Mouse (Mus musculus): ENCODE measurements around the gene Tcf15. TPM values are rescaled to one million over a fixed set of nuclear protein-coding genes. Genes with fewer than 3 reads are reported as not detected.

The Tcf15 gene
- polyA plus RNA-seq, 1 experiment from 2014 or later, result 0.50 TPM

DNA sequence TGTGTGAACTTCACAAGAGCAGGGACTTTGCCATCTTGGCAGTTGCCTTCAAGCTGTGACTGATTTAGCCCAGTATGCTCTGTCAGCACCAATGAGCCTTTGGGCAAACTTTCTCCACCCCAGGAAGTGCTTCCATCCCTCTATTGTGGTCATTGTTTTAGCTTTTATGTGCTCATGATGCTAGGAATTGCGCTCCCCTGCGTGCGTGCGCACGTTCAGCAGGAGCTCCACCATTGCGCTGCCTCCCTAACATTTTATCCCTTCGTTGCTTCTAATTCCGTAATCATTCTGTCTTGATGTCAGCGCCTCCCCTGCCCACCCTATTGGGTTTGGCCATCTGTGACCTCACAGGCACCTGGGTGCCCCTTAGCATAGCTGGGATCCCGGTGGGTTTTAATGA, 36.8 kb upstream of the Tcf15 start:
- 93% methylated on average over 10 of the region's 10 CpGs for WGBS (ENCODE audit: insufficient replicate concordance)
- peaks cover 25% of the 10 kb centered on the region for H3K4me1 ChIP-seq (replicated peaks)
- H3K9me3 ChIP-seq (replicated peaks), result no peaks in the 10 kb centered on the region
- H3K4me3 ChIP-seq (replicated peaks), result peak overlapping the region; percentile 73
- peaks cover 25% of the 10 kb centered on the region for H3K27me3 ChIP-seq
- peak overlapping the region; percentile 90 for H3K4me2 ChIP-seq
- no peak for ATAC-seq (ENCODE audit: insufficient read depth)
- H3K36me3 ChIP-seq (replicated peaks), result peaks cover 29% of the 10 kb centered on the region; the same call in 1 of the 2 replicates
- H3K27ac ChIP-seq (replicated peaks), result peak overlapping the region; percentile 92; the same call in 1 of the 2 replicates
- H3K9ac ChIP-seq, result peak overlapping the region; percentile 90

- no peak overlapping the region for H3K27ac ChIP-seq (replicated peaks)
- H3K36me3 ChIP-seq (replicated peaks), result peaks cover 29% of the 10 kb centered on the region; the same call in 1 of the 2 replicates
- H3K27me3 ChIP-seq, result peaks cover 11% of the 10 kb centered on the region
- WGBS (ENCODE audit: insufficient replicate concordance), result 82% methylated on average over 7 of the region's 7 CpGs
- H3K4me2 ChIP-seq, result no peak overlapping the region
- peaks cover 36% of the 10 kb centered on the region for H3K4me1 ChIP-seq (replicated peaks)
- ATAC-seq (ENCODE audit: insufficient read depth), result no peak
- H3K9me3 ChIP-seq (replicated peaks), result no peaks in the 10 kb centered on the region
- H3K4me3 ChIP-seq (replicated peaks), result no peak overlapping the region
- no peak overlapping the region for H3K9ac ChIP-seq
Measured at GRCm38 (mm10) chr2:152108702-152109101, 34.7 kb upstream of the Tcf15 start.

GRCm38 (mm10) chr2:152109386-152109785, 34.0 kb upstream of the Tcf15 start:
- Histone ChIP-seq H3K4me2 (no peak overlapping the region), H3K27ac (replicated peaks) (no peak overlapping the region), H3K4me3 (replicated peaks) (no peak overlapping the region), H3K36me3 (replicated peaks) (peaks cover 29% of the 10 kb centered on the region; the same call in 1 of the 2 replicates), H3K9me3 (replicated peaks) (no peaks in the 10 kb centered on the region), H3K9ac (no peak overlapping the region), H3K27me3 (peaks cover 17% of the 10 kb centered on the region), H3K4me1 (replicated peaks) (peaks cover 41% of the 10 kb centered on the region)
- ATAC-seq (ENCODE audit: insufficient read depth), result no peak
- 79% methylated on average over 5 of the region's 5 CpGs for WGBS (ENCODE audit: insufficient replicate concordance)

GRCm38 (mm10) chr2:152111311-152111710, 32.0 kb upstream of the Tcf15 start:
- Histone ChIP-seq H3K4me3 (replicated peaks) (no peak overlapping the region), H3K9me3 (replicated peaks) (no peaks in the 10 kb centered on the region), H3K27ac (replicated peaks) (no peak overlapping the region), H3K27me3 (peaks cover 29% of the 10 kb centered on the region), H3K4me1 (replicated peaks) (peaks cover 37% of the 10 kb centered on the region), H3K9ac (no peak overlapping the region), H3K36me3 (replicated peaks) (peaks cover 29% of the 10 kb centered on the region; the same call in 1 of the 2 replicates), H3K4me2 (no peak overlapping the region)
- no peak for ATAC-seq (ENCODE audit: insufficient read depth)
- WGBS (ENCODE audit: insufficient replicate concordance), result 53% methylated on average over 2 of the region's 2 CpGs

DNA sequence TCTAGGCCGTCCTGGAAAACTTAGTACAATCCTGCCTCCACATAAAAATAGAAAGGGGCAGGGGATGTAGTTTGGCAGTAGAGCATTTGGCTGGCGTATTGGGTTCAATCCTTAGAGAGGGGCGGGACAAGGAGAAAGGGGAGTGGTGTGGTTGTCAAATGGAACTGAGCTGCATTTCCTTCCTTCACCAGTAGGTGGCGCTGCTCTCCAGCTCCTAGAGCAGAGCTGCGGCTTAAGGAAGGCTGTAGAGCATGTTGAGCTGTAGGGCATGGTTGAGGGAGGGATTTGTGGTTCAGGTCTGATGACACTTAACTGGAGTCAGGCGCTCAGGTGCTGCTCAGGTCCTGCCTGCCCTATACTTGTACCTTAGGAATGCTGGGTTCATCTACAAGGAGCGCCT, 31.4 kb upstream of the Tcf15 start:
- Histone ChIP-seq H3K9ac (no peak overlapping the region), H3K27me3 (peaks cover 29% of the 10 kb centered on the region), H3K9me3 (replicated peaks) (no peaks in the 10 kb centered on the region), H3K27ac (replicated peaks) (no peak overlapping the region), H3K36me3 (replicated peaks) (peaks cover 29% of the 10 kb centered on the region; the same call in 1 of the 2 replicates), H3K4me2 (no peak overlapping the region), H3K4me1 (replicated peaks) (peaks cover 32% of the 10 kb centered on the region), H3K4me3 (replicated peaks) (no peak overlapping the region)
- WGBS (ENCODE audit: insufficient replicate concordance), result 4% methylated on average over 7 of the region's 7 CpGs
- peak; percentile 68 for ATAC-seq (ENCODE audit: insufficient read depth)

GRCm38 (mm10) chr2:152112490-152112889, 30.9 kb upstream of the Tcf15 start:
- Histone ChIP-seq H3K4me2 (no peak overlapping the region), H3K4me3 (replicated peaks) (no peak overlapping the region), H3K9ac (no peak overlapping the region), H3K9me3 (replicated peaks) (no peaks in the 10 kb centered on the region), H3K27ac (replicated peaks) (no peak overlapping the region), H3K4me1 (replicated peaks) (peaks cover 38% of the 10 kb centered on the region), H3K36me3 (replicated peaks) (peaks cover 27% of the 10 kb centered on the region; the same call in 1 of the 2 replicates), H3K27me3 (peaks cover 29% of the 10 kb centered on the region)
- 66% methylated on average over 5 of the region's 5 CpGs for WGBS (ENCODE audit: insufficient replicate concordance)
- ATAC-seq (ENCODE audit: insufficient read depth), result no peak

DNA sequence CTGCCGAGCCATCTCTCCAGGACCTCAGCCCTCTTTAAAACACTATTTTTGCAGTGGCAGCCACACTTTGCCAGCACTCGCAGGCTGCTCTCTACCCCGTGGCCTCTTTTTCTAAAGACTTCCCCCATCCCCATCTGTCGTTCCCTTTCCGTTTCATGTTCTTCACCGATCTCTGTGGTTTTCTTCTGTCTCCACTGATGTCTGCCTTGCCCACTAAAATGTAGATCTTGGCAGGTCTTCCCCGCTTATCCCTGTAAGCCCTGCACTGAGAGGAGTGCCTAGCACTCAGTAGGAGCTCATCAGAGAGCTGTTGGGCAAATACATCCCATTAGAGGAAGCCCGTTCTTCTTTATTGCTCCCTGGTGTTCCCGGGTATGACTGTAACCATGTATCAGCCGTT, 30.4 kb upstream of the Tcf15 start:
- WGBS (ENCODE audit: insufficient replicate concordance), result 20% methylated on average over 10 of the region's 10 CpGs

DNA sequence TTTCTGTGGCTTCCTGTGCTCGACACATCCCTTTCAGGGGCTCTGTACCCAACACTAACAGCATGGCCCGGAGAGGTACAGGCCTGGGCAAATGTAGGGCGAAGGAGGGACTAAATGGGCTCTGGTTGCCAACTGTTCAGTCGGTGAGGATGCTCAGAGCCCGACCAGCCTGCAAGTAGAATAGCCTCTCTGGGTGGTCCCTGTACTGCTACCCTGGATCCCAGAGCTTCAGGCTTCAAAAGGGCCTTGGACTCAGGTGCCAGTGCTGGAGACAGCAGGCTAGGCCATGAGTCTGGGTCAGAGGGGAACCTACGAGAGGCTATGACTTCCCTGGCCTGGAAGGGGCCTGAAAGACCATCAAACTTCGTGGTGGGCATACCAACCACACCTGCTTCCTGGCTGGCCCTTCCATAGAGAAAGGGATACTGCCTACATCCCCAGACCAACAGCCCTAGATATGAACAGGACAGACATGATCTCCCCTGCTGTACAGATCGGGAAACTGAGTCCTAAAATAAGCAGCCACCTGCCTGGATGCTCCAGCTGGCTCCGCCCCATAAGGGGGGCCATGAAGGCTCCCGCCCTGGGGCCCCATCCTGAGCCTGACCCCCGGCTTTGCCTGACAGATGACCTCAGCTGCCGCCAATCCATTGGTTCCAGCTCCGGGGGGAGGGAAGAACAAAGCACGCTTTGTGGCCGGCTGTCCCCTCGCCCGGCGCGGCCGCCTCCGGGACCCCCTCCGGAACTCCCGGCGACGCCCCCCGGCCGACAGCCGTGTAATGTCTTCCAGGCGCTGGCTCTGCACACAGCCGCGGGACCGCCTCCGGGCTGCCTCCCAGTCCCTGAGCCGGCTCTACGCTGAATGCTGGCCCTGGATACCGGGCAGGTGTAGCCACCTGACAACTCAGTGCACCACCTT, 29.0 kb upstream of the Tcf15 start:
- WGBS (ENCODE audit: insufficient replicate concordance), result 19% methylated on average over 36 of the region's 36 CpGs
- Histone ChIP-seq H3K36me3 (replicated peaks) (0 out of 2 replicates have a peak, but pooled peaks cover 10% of the 10 kb centered on the region), H3K4me2 (peak overlapping the region; percentile 50), H3K27me3 (peaks cover 29% of the 10 kb centered on the region), H3K9ac (no peak overlapping the region), H3K9me3 (replicated peaks) (no peaks in the 10 kb centered on the region), H3K4me3 (replicated peaks) (no peak overlapping the region), H3K4me1 (replicated peaks) (peaks cover 42% of the 10 kb centered on the region), H3K27ac (replicated peaks) (no peak overlapping the region)
- no peak for ATAC-seq (ENCODE audit: insufficient read depth)

More for the DNA sequence above, 30.4 kb upstream of the Tcf15 start:
- ATAC-seq (ENCODE audit: insufficient read depth), result no peak
- Histone ChIP-seq H3K9ac (no peak overlapping the region), H3K4me2 (no peak overlapping the region), H3K36me3 (replicated peaks) (peaks cover 22% of the 10 kb centered on the region; the same call in 1 of the 2 replicates), H3K4me1 (replicated peaks) (peaks cover 42% of the 10 kb centered on the region), H3K27ac (replicated peaks) (no peak overlapping the region), H3K4me3 (replicated peaks) (no peak overlapping the region), H3K9me3 (replicated peaks) (no peaks in the 10 kb centered on the region), H3K27me3 (peaks cover 29% of the 10 kb centered on the region)

- H3K4me3 ChIP-seq (replicated peaks), result no peak overlapping the region
- no peaks in the 10 kb centered on the region for H3K36me3 ChIP-seq (replicated peaks)
- ATAC-seq (ENCODE audit: insufficient read depth), result peak; percentile 67
- H3K4me2 ChIP-seq, result no peak overlapping the region
- no peak overlapping the region for H3K27ac ChIP-seq (replicated peaks)
- WGBS (ENCODE audit: insufficient replicate concordance), result 36% methylated on average over 7 of the region's 7 CpGs
- peaks cover 24% of the 10 kb centered on the region for H3K27me3 ChIP-seq
- peaks cover 44% of the 10 kb centered on the region for H3K4me1 ChIP-seq (replicated peaks)
- H3K9ac ChIP-seq, result no peak overlapping the region
- no peaks in the 10 kb centered on the region for H3K9me3 ChIP-seq (replicated peaks)
Measured at GRCm38 (mm10) chr2:152117694-152118093, 25.7 kb upstream of the Tcf15 start.

DNA sequence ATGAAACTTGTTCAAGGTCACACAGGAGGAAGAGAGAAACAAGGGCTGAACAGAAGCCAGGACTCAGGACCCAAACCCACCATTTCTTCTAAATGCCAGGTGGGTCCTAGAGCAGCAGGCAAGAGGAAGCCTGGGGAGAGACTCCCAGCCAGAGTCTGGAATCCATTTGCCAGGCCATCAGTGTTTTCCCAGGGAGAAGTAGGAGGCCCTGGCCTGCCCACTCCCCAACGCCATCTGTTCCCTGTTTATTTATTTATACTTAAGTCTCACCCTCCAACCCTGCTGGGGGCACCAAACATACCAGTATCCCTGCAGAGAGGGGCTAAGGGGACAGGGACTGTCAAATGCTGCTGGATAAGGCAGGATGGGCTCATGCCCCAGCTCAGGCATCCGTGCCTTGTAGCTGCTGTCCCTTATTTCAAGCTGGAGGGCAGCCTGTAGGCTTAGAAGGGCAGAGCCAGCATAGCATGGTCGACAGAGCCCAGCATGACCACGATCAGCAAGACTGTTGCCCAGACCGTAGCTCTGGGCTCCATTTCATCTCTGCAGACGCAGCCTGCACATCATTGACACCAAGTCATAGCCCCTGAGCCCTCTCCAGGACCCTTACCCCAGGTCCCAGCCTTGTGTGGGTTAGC, 24.0 kb upstream of the Tcf15 start:
- H3K4me1 ChIP-seq (replicated peaks), result peaks cover 52% of the 10 kb centered on the region
- H3K27me3 ChIP-seq, result peaks cover 13% of the 10 kb centered on the region
- H3K9ac ChIP-seq, result no peak overlapping the region
- no peak overlapping the region for H3K27ac ChIP-seq (replicated peaks)
- no peak for ATAC-seq (ENCODE audit: insufficient read depth)
- H3K4me3 ChIP-seq (replicated peaks), result no peak overlapping the region
- 54% methylated on average over 6 of the region's 6 CpGs for WGBS (ENCODE audit: insufficient replicate concordance)
- H3K9me3 ChIP-seq (replicated peaks), result no peaks in the 10 kb centered on the region
- no peak overlapping the region for H3K4me2 ChIP-seq
- no peaks in the 10 kb centered on the region for H3K36me3 ChIP-seq (replicated peaks)

GRCm38 (mm10) chr2:152122896-152123295, 20.5 kb upstream of the Tcf15 start:
- Histone ChIP-seq H3K4me1 (replicated peaks) (peaks cover 43% of the 10 kb centered on the region), H3K27ac (replicated peaks) (peak overlapping the region; percentile 63), H3K36me3 (replicated peaks) (no peaks in the 10 kb centered on the region), H3K4me3 (replicated peaks) (no peak overlapping the region), H3K27me3 (no peaks in the 10 kb centered on the region), H3K4me2 (peak overlapping the region; percentile 54), H3K9me3 (replicated peaks) (no peaks in the 10 kb centered on the region), H3K9ac (no peak overlapping the region)
- ATAC-seq (ENCODE audit: insufficient read depth), result peak; percentile 98
- 13% methylated on average over 9 of the region's 9 CpGs for WGBS (ENCODE audit: insufficient replicate concordance)
